ENCODE assay signal across 8 mouse cellular contexts in the genomic region with DNA sequence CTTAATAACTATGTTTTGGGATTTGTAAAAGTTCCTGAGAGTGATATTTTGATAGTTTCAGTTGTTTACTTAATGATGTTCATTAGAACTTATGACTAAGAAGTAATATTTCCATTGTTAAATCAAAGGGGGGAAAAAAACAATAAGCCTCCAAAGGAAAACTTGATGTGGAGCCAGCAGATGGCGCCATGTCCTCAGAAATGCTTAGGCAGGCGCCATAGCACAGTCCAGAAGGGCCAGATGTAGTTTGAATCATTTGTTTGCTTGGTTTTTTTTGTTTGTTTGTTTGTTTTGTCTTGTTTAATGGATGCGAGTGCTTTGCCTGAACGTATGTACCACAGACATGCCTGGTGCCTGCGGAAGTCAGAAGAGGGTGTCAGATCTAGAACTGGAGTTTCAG. TPM values are rescaled to one million over a fixed set of nuclear protein-coding genes. Genes with fewer than 3 reads are reported as not detected.
DNase-seq lines count a peak whose midpoint lies in the region; ATAC-seq lines count a peak whose summit lies in the region.

No protein-coding gene starts in this region.

- WGBS in kidney, embryonic 16.5 days: 10% methylated on average over 5 of the region's 5 CpGs
- WGBS in lung, embryonic 15.5 days: 7% methylated on average over 5 of the region's 5 CpGs

- no peak overlapping the region for H3K9ac ChIP-seq in kidney, embryonic 16.5 days (replicated peaks; ENCODE audit: low read length)
- H3K9ac ChIP-seq in lung, embryonic 15.5 days: no peak overlapping the region

- peak; percentile 87 for ATAC-seq in CD4-positive, CD25-positive, alpha-beta regulatory T cell, adult 4 months
- ATAC-seq in activated CD4-positive, CD25-positive, alpha-beta regulatory T cell, adult 4 months: peak; percentile 84
- peak; percentile 84 for ATAC-seq in common myeloid progenitor, adult 5-6 weeks (replicated peaks; ENCODE audit: low read depth, poor library complexity, severe bottlenecking)
- ATAC-seq in granulocyte monocyte progenitor cell, adult 5-6 weeks (replicated peaks; ENCODE audit: poor library complexity, severe bottlenecking): peak; percentile 66
- peak; percentile 54; the same call in 1 of the 2 replicates for ATAC-seq in kidney, embryonic 16.5 days (ENCODE audit: low FRiP score, low TSS enrichment)
- peak; percentile 27; the same call in 1 of the 2 replicates for ATAC-seq in lung, embryonic 15.5 days (ENCODE audit: borderline replicate concordance, extremely low read depth, low FRiP score, low TSS enrichment)

- H3K36me3 ChIP-seq in kidney, embryonic 16.5 days (ENCODE audit: insufficient read depth, low read length): no peaks in the 10 kb centered on the region
- no peaks in the 10 kb centered on the region for H3K36me3 ChIP-seq in lung, embryonic 15.5 days

- H3K27me3 ChIP-seq in kidney, embryonic 16.5 days (ENCODE audit: insufficient read depth, low read length): no peaks in the 10 kb centered on the region
- no peaks in the 10 kb centered on the region for H3K27me3 ChIP-seq in lung, embryonic 15.5 days

- no peak overlapping the region for H3K27ac ChIP-seq in kidney, embryonic 16.5 days (ENCODE audit: low read length)
- no peak overlapping the region for H3K27ac ChIP-seq in lung, embryonic 15.5 days

- H3K9me3 ChIP-seq in kidney, embryonic 16.5 days (ENCODE audit: low read length): no peaks in the 10 kb centered on the region
- H3K9me3 ChIP-seq in lung, embryonic 15.5 days: no peaks in the 10 kb centered on the region

- H3K4me1 ChIP-seq in kidney, embryonic 16.5 days (ENCODE audit: insufficient read depth, low read length): no peaks in the 10 kb centered on the region
- no peaks in the 10 kb centered on the region for H3K4me1 ChIP-seq in lung, embryonic 15.5 days

- DNase-seq in ovary, postnatal 14 days (ENCODE audit: low spot score): peak; percentile 69
- DNase-seq in urinary bladder, postnatal 25 days (ENCODE audit: low spot score): peak; percentile 60

- no peak overlapping the region for H3K4me3 ChIP-seq in kidney, embryonic 16.5 days (ENCODE audit: low read length)
- no peak overlapping the region for H3K4me3 ChIP-seq in lung, embryonic 15.5 days

- H3K4me2 ChIP-seq in kidney, embryonic 16.5 days (replicated peaks; ENCODE audit: low read depth, low read length): no peak overlapping the region
- no peak overlapping the region for H3K4me2 ChIP-seq in lung, embryonic 15.5 days

RNA-seq across cellular contexts. Expression of a gene that starts 21.0 kb away (rescaled TPM):
- polyA plus RNA-seq in CD4-positive, CD25-positive, alpha-beta regulatory T cell, adult 4 months (2017; shearing (Covaris generic)): 10 to 100 TPM in 1 of 2 experiments, 1 to 10 TPM in 1; 6.8 to 14.6 TPM
- polyA plus RNA-seq in activated CD4-positive, CD25-positive, alpha-beta regulatory T cell, adult 4 months (2017; shearing (Covaris generic)): 1 to 10 TPM; 5.1 to 8.6 TPM
- 37.4 and 44.1 TPM in 2 replicates for total RNA-seq in common myeloid progenitor, adult 5-6 weeks (2017)
- 11.3 and 32.6 TPM in 2 replicates for total RNA-seq in granulocyte monocyte progenitor cell, adult 5-6 weeks (2014; fragmentation: Nextera tagmentation)
- total RNA-seq in granulocyte monocyte progenitor cell, adult 5-6 weeks (2017): 31.1 and 34.1 TPM in 2 replicates
- 61.5 and 64.4 TPM in 2 replicates for polyA plus RNA-seq in kidney, embryonic 16.5 days (2015; fragmentation: Nextera tagmentation; extraction: Ambion mirVana)
- polyA plus RNA-seq in lung, embryonic 15.5 days (2015; fragmentation: Nextera tagmentation; extraction: Ambion mirVana): 56.0 and 63.1 TPM in 2 replicates

Comparison
In these comparisons a context has a peak if more than half of its experiments do, and no peak if none do; other contexts are left out.
1. ATAC-seq: peak in every context shown above with its lines; median percentile 87 in CD4-positive, CD25-positive, alpha-beta regulatory T cell, adult 4 months; 84 in activated CD4-positive, CD25-positive, alpha-beta regulatory T cell, adult 4 months; 84 in common myeloid progenitor, adult 5-6 weeks; 66 in granulocyte monocyte progenitor cell, adult 5-6 weeks; 54 in kidney, embryonic 16.5 days; 27 in lung, embryonic 15.5 days.